Mouse (Mus musculus) heart, postnatal 0 days (tissue): ENCODE data around the gene Nlrp9b. TPM values are rescaled to one million over a fixed set of nuclear protein-coding genes. Genes with fewer than 3 reads are reported as not detected.
"Not testable (repeated sequence)": the region's sequence is repeated elsewhere in the genome, so short reads cannot be mapped to it uniquely, and the experiment has no call there.

ENCODE experiments used
- ATAC-seq: fragments of 200-750 bp; cut with Nextera tagmentation; 2 replicates; pipeline ENCODE4 v1.8.0; 2017; ENCODE audit warnings: low read depth, moderate number of reproducible peaks, moderate library complexity; ENCODE audit not compliant: insufficient read depth
- DNase-seq: peaks from one replicate; pipeline ENCODE4 v3.0.0-alpha.2; 2016; ENCODE audit warnings: low spot score
- H3K27ac ChIP-seq: fragments of 300-500 bp; sonication (generic); 2 replicates; pipeline ENCODE4 v1.5.1; 2014; ENCODE audit warnings: low read depth, mild to moderate bottlenecking
- H3K27me3 ChIP-seq: fragments of 300-500 bp; sonication (generic); 2 replicates; pipeline ENCODE4 v1.6.1; 2014; ENCODE audit warnings: low read length, mixed read lengths; ENCODE audit not compliant: control insufficient read depth, insufficient read depth
- H3K36me3 ChIP-seq: fragments of 300-500 bp; sonication (generic); replicated peaks from 2 replicates; pipeline ENCODE4 v1.6.1; 2014; ENCODE audit warnings: low read length, mixed read lengths; ENCODE audit not compliant: control insufficient read depth, insufficient read depth
- H3K4me1 ChIP-seq: fragments of 300-500 bp; sonication (generic); 2 replicates; pipeline ENCODE4 v1.6.1; 2014; ENCODE audit warnings: antibody characterized with exemption; ENCODE audit not compliant: control insufficient read depth, insufficient read depth
- H3K4me2 ChIP-seq: fragments of 300-500 bp; sonication (generic); 2 replicates; pipeline ENCODE4 v1.6.1; 2014; ENCODE audit warnings: low read depth, mild to moderate bottlenecking, low read length, moderate library complexity
- H3K4me3 ChIP-seq: fragments of 300-500 bp; sonication (generic); 2 replicates; pipeline ENCODE4 v1.5.1; 2014; ENCODE audit warnings: low read depth, low read length
- H3K9ac ChIP-seq: fragments of 300-500 bp; sonication (generic); replicated peaks from 2 replicates; pipeline ENCODE4 v1.6.1; 2014; ENCODE audit warnings: low read depth, low read length, mixed read lengths
- H3K9me3 ChIP-seq: fragments of 300-500 bp; sonication (generic); replicated peaks from 2 replicates; pipeline ENCODE4 v1.6.1; 2016; ENCODE audit warnings: low read length; ENCODE audit not compliant: control insufficient read depth
- CTCF ChIP-seq: IDR thresholded peaks from 2 replicates; pipeline ENCODE4 v1.5.1; 2016; ENCODE audit warnings: antibody characterized with exemption, control low read depth, low read depth
- EP300 ChIP-seq: IDR thresholded peaks from 2 replicates; pipeline ENCODE4 v1.6.1; 2016; ENCODE audit warnings: antibody characterized with exemption, low read depth
- WGBS: fragments of 180-500 bp; shearing (Covaris S2); extraction: QIAGEN DNeasy Blood & Tissue Kit; methylation state at CpG from one replicate; pipeline ENCODE4 v1.1.7; 2014; 5-methylcytosine and 5-hydroxymethylcytosine counted together
- polyA plus RNA-seq: library from polyadenylated mRNA; unstranded; fragments of >200 nt; fragmentation: Nextera tagmentation; extraction: Ambion mirVana; gene quantifications from 2 replicates; pipeline ENCODE4 v1.2.1, GENCODE M21; 2015
- total RNA-seq: library from RNA; depleted of rRNA; stranded (reverse); fragments of >200 nt; gene quantifications from 2 replicates; pipeline ENCODE4 v1.2.3, GENCODE M21; 2014; ENCODE audit warnings: low replicate concordance; rRNA removed

Gene Nlrp9b
- total and polyA plus RNA-seq, 2 experiments from 2014 or later, result not detected

- TF ChIP-seq EP300, result no peak
- no peak for TF ChIP-seq CTCF
- Histone ChIP-seq H3K4me2 (no peak overlapping the region), H3K36me3 (no peaks in the 10 kb centered on the region), H3K9me3 (no peaks in the 10 kb centered on the region), H3K9ac (no peak overlapping the region), H3K4me3 (no peak overlapping the region), H3K27ac (no peak overlapping the region), H3K27me3 (no peaks in the 10 kb centered on the region), H3K4me1 (no peaks in the 10 kb centered on the region)
- ATAC-seq, result no peak
- no peak for DNase-seq
- 53% methylated on average over 2 of the region's 2 CpGs for WGBS
Measured at GRCm38 (mm10) chr7:20009987-20010386, 18.7 kb downstream of the Nlrp9b start.

DNA sequence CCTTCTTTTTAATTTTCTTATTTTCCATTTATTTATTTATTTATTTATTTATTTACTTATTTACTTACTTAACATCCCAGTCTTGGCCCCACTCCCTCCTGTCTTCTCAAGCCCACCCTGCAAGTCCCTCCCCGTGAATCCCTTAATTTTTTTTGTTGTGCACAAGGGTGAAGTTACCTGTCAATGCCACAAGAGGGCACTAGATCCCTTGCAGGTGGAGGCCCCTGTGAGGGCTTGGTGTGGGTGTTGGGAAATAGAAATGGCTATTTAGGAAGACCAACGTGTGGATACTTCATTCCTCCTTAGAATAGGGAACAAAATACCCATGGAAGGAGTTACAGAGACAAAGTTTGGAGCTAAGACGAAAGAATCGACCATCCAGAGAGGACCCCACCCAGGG lies 72.8 kb downstream of the Nlrp9b start:
- not testable (repeated sequence) for H3K27ac ChIP-seq, ATAC-seq, H3K36me3 ChIP-seq, H3K4me2 ChIP-seq, H3K4me1 ChIP-seq, H3K27me3 ChIP-seq, H3K9me3 ChIP-seq, DNase-seq, H3K9ac ChIP-seq, H3K4me3 ChIP-seq
- WGBS, result 68% methylated on average over 4 of the region's 4 CpGs

GRCm38 (mm10) chr7:20078118-20078517 lies 86.9 kb downstream of the Nlrp9b start:
- ATAC-seq, H3K9ac ChIP-seq, H3K27ac ChIP-seq, H3K9me3 ChIP-seq, H3K4me3 ChIP-seq, H3K4me2 ChIP-seq, H3K27me3 ChIP-seq, DNase-seq, H3K4me1 ChIP-seq, H3K36me3 ChIP-seq: not testable (repeated sequence)
- 61% methylated on average over 18 of the region's 18 CpGs for WGBS

- ATAC-seq, H3K9ac ChIP-seq, H3K4me2 ChIP-seq, H3K36me3 ChIP-seq, H3K9me3 ChIP-seq, H3K27me3 ChIP-seq, H3K4me1 ChIP-seq, H3K27ac ChIP-seq, DNase-seq, H3K4me3 ChIP-seq: not testable (repeated sequence)
- WGBS, result 73% methylated on average over 5 of the region's 5 CpGs
Measured at GRCm38 (mm10) chr7:20099380-20099779, 108.1 kb downstream of the Nlrp9b start, which contains the start of gene Vmn1r91. TSS of gene Vmn1r91 (plus strand) at chr7:20099680.

DNA sequence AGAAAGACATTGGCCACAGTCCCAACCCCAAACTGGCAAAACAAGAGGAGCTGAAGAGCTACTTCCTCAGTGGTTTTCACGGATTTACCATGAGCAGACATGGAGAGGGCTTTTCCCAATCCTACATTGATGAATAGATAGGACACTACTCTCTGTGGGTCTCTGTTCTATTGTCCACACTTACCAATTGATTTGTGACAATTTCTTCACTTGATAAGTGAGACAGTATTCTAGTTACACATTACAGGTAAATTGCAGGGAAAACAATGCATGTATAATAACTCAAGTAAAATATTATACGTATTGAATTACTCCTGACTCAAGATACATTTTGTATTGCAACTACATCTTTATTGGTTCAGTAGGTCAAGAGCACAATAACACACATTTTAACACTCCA lies 131.2 kb downstream of the Nlrp9b start, which contains the start of gene Gm16442:
TSS of gene Gm16442 (minus strand) at position 101 of the 400 bp plus-strand sequence.
- ATAC-seq, H3K4me1 ChIP-seq, H3K27ac ChIP-seq, DNase-seq, H3K9ac ChIP-seq, H3K36me3 ChIP-seq, H3K4me3 ChIP-seq, H3K9me3 ChIP-seq, H3K4me2 ChIP-seq, H3K27me3 ChIP-seq: not testable (repeated sequence)
- no CpG with 5 or more reads among the region's 2 CpGs for WGBS

Other genes starting within 250 kb of the Nlrp9b start
- 76.5 and 81.3 TPM in 2 replicates for gene Nectin2, start 241.0 kb upstream of the Nlrp9b start, total RNA-seq
- 43.6 and 44.8 TPM in 2 replicates for gene Nectin2, start 241.0 kb upstream of the Nlrp9b start, polyA plus RNA-seq
- gene Bcam, start 220.4 kb upstream of the Nlrp9b start, total RNA-seq, result 697 and 786 TPM in 2 replicates
- 293 and 303 TPM in 2 replicates for gene Bcam, start 220.4 kb upstream of the Nlrp9b start, polyA plus RNA-seq
- 0.35 TPM in 1 of 2 replicates, not detected in the other for gene Cblc, start 194.7 kb upstream of the Nlrp9b start, total RNA-seq
- 0.36 and 0.37 TPM in 2 replicates for gene Cblc, start 194.7 kb upstream of the Nlrp9b start, polyA plus RNA-seq
- gene Bcl3, start 168.7 kb upstream of the Nlrp9b start, total RNA-seq, result 1.7 and 6.7 TPM in 2 replicates
- gene Bcl3, start 168.7 kb upstream of the Nlrp9b start, polyA plus RNA-seq, result 1.6 and 2.0 TPM in 2 replicates
- gene Gm19345, start 139.5 kb upstream of the Nlrp9b start, total RNA-seq, result not detected in 2 replicates
- gene Gm19345, start 139.5 kb upstream of the Nlrp9b start, polyA plus RNA-seq, result not detected in 2 replicates
- not detected in 2 replicates for gene Ceacam16, start 130.2 kb upstream of the Nlrp9b start, total RNA-seq
- not detected in 2 replicates for gene Ceacam16, start 130.2 kb upstream of the Nlrp9b start, polyA plus RNA-seq
- gene Ceacam19, start 103.5 kb upstream of the Nlrp9b start, total RNA-seq, result not detected in 2 replicates
- not detected in 2 replicates for gene Ceacam19, start 103.5 kb upstream of the Nlrp9b start, polyA plus RNA-seq
- gene Pvr, start 70.3 kb upstream of the Nlrp9b start, total RNA-seq, result 25.8 and 26.1 TPM in 2 replicates
- 11.3 and 11.6 TPM in 2 replicates for gene Pvr, start 70.3 kb upstream of the Nlrp9b start, polyA plus RNA-seq
- gene Igsf23, start 40.7 kb upstream of the Nlrp9b start, total RNA-seq, result 3.9 and 12.4 TPM in 2 replicates
- gene Igsf23, start 40.7 kb upstream of the Nlrp9b start, polyA plus RNA-seq, result 3.6 and 4.1 TPM in 2 replicates
- not detected in 2 replicates for gene Ceacam20, start 26.1 kb upstream of the Nlrp9b start, total RNA-seq
- not detected in 2 replicates for gene Ceacam20, start 26.1 kb upstream of the Nlrp9b start, polyA plus RNA-seq
- not detected in 2 replicates for gene Vmn1r91, start 108.2 kb downstream of the Nlrp9b start, total RNA-seq
- not detected in 2 replicates for gene Vmn1r91, start 108.2 kb downstream of the Nlrp9b start, polyA plus RNA-seq
- gene Gm16442, start 131.1 kb downstream of the Nlrp9b start, total RNA-seq, result not detected in 2 replicates
- not detected in 2 replicates for gene Gm16442, start 131.1 kb downstream of the Nlrp9b start, polyA plus RNA-seq
- gene Vmn1r93, start 147.6 kb downstream of the Nlrp9b start, total RNA-seq, result not detected in 2 replicates
- gene Vmn1r93, start 147.6 kb downstream of the Nlrp9b start, polyA plus RNA-seq, result not detected in 2 replicates
- not detected in 2 replicates for gene Vmn1r94, start 176.9 kb downstream of the Nlrp9b start, total RNA-seq
- not detected in 2 replicates for gene Vmn1r94, start 176.9 kb downstream of the Nlrp9b start, polyA plus RNA-seq
- gene Vmn1r95, start 202.2 kb downstream of the Nlrp9b start, total RNA-seq, result not detected in 2 replicates
- not detected in 2 replicates for gene Vmn1r95, start 202.2 kb downstream of the Nlrp9b start, polyA plus RNA-seq
- gene Gm6164, start 214.1 kb downstream of the Nlrp9b start, total RNA-seq, result not detected in 2 replicates
- not detected in 2 replicates for gene Gm6164, start 214.1 kb downstream of the Nlrp9b start, polyA plus RNA-seq
- gene Gm4498, start 242.4 kb downstream of the Nlrp9b start, total RNA-seq, result not detected in 2 replicates
- not detected in 2 replicates for gene Gm4498, start 242.4 kb downstream of the Nlrp9b start, polyA plus RNA-seq